Mouse (Mus musculus): ENCODE data around the gene Mroh3.

The Mroh3 gene

DNA sequence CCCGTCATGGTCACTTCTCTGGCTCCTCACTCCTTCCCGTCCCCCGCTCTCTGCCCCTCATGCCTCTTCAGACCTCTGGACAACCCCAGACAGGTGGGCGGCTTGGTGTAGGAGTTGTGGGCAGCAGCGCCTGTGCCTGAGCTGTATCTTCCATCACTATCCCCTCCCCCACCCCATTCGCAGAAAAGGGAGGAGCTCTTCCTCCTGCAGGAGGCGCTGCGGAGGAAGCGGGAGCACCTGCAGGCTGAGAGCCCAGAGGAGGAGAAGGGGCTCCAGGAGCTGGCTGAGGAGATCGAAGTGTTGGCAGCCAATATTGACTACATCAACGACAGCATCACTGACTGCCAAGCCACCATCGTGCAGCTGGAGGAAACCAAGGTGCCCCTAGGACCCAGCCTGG lies 52.8 kb downstream of the Mroh3 start:
- no peak for DNase-seq (ENCODE audit: low read depth in 1 of 2, low spot score in 2 of 2)

DNA sequence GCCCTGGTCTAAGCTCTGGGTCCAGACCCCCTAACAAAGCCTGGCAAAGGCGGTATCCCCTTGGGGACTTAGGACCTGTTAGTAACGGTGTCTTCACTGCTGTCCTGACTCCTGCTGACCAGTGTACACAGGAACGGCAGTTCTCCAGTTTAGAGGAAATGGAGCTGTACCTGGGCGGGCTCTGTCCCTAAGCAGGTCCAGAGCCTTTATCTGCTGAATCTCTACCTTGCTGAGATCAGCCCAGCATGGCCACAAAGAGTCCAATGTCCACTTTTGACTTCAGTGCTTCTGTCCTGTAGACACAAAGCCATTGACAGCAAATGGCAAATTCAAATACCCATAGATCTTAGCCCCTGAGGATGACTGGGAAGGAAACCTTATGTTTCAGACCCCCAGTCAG lies 55.7 kb downstream of the Mroh3 start:
- no peak for DNase-seq (ENCODE audit: low read depth in 1 of 2, low spot score in 2 of 2)

DNA sequence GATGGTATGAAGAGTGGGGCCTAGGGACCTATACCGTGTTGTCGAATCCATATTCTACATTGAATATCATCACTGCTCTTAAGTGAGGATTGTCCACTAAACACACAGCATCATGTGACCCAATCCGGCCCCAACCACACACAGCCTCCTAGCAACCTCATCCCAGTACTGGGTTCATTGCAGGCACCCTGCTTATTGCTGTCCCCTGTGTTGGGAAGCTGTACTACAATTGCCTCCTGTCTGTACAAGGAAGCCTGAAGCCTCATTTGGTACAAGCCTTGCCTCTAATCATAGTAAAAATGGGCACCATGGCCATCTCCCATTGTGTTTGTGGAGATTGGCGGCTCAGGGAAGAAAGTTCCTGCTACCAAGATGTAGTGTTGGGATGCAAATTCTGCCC lies 56.3 kb downstream of the Mroh3 start:
- no peak for DNase-seq (ENCODE audit: low read depth in 1 of 2, low spot score in 2 of 2)

DNA sequence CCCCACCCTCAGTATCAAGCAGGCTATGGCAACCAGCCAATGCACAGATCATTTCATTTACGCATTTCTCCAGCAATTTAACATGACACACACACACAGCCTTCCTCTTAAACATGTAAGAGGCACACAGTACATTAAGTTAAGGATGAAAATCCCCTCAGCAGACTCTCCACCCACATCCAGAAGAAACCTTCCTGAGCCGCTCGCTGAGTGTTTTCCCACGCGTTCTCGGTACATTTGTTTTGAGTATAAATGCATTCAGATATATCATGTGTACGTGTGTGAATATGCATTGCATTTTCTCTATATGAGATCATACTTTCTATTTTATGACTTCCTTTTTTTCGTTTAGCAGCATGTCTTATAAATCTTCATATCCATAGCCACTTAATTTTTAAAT lies 61.3 kb downstream of the Mroh3 start:
- DNase-seq (ENCODE audit: low read depth in 1 of 2, low spot score in 2 of 2), result no peak

DNA sequence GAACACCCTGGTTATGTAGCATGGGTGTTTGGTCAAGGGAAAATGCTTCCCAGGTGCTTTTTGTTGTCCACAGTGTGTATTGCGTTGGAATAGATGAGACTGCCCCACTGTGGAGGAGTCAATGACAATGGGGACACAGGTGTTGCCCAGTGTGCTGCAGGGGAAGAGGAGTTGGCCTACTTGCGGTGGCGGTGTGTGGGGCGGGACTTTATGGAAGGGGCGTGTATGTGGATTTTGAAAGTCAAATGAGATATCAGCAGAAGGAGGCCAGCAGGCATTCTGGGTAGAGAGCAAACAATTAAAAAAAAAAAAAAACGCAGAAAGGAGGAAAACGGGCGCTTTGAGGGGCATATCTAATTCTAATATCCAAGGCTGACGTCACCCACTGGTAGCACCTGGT lies 62.9 kb downstream of the Mroh3 start:
- DNase-seq (ENCODE audit: low read depth in 1 of 2, low spot score in 2 of 2), result no peak

DNA sequence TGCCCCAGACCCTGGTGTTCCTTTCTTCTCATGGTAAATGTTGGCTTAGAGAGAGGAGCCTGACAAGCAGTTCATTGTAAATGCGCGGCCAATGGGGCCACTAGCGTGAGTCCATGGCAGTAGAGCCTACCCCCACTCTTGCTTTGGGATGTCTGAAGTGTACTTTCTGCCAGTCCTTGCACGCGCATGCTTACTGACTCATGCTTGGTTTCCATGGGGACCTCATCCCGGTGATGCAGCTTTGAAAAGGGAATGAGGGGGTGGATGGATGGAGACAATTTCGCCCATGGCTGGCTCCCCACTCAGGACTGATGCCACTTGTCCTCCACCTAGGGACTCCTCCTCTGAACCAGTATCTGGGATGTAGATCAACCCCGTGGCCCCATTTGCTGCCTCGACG lies 69.1 kb downstream of the Mroh3 start:
- no peak for DNase-seq (ENCODE audit: low read depth in 1 of 2, low spot score in 2 of 2)

DNA sequence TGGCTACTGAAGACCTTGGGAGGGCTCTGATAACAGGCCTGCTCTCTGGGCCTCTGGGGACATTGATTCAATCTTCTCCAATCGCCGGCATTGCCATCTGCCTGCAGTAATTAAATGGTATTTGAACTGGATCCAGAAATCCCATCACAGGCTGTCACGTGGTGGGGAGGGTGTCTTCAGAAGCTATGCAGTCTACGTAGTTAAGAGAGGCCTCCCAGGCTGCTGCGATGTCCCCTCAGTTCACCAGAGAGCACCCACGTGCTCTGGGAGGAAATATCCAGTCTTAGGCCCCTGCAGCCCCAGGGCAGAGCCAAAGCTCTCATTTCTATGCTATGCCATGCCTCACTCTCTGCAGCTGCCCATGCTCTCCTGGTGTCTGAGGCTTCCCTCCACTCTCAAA lies 70.3 kb downstream of the Mroh3 start:
- DNase-seq (ENCODE audit: low read depth in 1 of 2, low spot score in 2 of 2), result no peak

DNA sequence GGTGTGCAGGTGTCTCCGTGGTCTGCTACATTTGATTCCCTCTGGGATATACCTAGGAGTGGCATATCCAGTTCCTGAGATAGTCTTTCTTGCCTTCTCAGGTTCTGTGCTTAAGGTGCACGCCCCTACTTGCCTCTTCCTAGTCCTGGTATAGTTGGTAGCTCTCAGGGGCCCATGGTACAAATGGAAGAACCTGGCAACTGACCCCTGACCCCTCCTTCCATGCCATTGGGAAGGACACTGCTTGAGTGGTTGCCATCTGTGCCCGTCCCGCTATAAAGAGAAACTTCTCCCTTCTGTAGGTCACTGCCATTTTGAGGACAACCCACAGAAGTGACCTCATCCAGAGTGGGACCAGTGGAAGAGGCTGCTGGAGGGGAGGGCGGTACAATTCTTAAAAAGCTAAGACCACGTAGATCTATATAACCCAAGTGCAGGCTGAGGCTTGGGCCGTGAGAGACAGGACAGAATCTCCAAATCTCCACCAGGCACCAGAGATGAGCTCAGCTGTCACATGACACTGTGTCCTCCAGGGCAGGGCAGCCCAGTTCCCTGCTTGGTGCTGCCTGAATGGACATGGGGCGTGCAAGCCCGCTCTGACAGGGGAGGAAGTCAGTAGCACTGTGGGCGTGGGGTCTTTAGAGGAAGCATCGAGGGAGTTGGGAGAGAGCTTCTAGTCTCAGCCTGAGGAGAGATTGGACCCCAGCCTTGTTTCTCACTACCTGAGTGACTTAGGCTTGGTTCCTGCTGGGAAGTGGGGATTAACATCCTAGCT lies 71.3 kb downstream of the Mroh3 start:
- peak; percentile 23 to 63 for DNase-seq (ENCODE audit: low read depth in 1 of 2, low spot score in 2 of 2)

DNA sequence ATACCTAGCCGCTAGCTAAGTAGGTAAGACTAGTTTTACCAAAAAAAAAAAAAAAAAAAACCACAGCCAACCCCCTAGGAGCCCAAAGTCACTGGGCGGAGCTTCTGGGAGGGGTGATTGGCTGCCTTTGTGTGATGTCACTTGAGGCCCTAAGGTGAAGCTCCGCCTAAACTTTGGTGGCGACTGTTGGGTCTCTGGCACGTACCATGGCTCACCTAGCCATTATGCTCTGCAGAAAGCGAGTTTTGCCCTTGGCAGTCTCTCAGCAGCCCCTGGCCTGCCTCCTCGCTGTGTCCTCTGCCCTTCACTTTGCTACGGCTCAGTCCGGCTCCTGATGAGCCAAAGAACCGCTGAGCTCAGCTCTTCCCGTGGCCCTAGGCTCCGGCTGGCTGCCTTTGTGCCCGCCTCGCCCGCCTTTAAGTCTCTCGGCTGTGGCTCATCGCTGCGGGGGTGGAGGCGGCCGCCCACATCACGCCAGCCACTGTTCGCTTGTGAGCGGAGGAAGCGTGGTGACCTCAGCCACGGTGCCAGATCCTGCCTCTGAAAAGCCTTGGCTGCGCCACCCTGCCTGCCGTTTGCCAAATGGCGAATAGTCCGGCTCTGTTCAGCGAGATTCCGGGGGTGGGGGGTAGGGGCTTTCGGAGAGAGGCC lies 72.5 kb downstream of the Mroh3 start:
- peak in 1 of 2 experiments; percentile 67 for DNase-seq (ENCODE audit: low read depth in 1 of 2, low spot score in 2 of 2)

DNA sequence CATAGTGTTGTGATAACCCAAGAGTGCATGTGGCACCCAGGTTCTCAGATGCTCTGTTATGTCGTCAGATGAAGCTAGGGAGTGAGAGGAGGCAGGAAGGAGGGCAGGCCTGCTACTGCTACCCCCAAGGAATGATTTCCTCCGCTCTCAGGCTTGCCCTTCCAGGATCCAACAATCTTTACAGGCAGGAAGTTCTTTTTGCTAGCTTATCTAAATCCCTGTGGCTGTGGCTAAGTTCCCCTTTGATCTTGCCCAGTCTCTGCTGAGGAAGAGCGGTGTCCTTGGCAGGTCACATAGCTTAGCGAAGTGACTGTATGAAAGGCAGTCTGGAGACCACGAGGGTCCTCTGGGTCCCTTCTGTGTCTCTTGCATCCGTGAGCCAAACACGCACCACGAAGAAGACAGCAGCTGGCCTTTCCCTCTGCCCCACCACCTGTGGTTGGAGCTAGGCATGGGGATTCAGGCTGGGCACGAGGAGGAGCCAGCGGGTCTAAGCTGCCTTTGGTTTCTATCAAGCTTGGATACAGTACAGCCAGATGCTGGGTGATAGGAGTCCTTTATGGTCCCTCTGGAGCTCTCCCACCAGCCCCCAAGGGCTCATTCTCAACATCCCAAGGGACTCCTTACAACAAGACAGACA lies 74.3 kb downstream of the Mroh3 start:
- no peak for DNase-seq (ENCODE audit: low read depth in 1 of 2, low spot score in 2 of 2)

DNA sequence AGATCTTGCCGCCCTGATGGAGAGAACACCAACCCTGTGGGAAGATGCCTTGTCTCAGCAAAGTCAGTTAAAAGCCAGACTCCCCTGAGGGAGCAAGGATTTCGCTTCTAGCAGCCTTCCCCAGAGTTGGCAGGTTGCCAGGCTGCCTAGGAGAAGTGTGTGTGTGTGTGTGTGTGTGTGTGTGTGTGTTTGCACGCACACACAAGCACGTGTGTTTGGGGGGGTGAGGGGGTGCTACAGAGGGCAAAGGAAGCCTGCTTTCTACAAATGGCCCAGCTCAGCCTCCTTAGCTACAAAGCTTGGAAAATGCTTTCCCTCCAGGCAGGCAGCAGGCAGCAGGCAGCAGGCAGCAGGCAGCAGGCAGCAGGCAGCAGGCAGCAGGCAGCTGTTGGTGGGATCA lies 75.1 kb downstream of the Mroh3 start:
- no peak for DNase-seq (ENCODE audit: low read depth in 1 of 2, low spot score in 2 of 2)

DNA sequence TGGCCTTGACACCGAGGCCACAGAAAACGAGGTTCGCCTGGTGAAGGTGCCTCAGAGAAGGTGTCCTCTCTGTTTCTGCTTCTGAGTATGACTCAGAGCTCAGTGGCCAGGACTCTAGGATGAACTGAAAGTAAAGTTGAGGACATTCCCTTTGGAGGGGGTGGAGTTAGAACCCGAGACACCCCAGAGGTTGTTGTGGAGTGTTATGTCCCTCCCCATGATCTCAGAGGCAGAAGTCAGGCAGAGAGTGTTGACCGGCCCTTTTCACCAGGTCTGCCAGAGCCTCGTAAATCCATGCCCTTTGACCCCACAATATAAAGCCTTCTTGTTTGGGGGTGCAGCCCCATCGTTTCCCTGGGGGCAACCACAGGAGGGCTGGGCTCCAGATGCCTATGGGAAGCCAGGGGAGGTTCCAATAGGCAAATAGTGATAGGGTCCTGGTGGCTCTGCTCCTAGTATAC lies 75.5 kb downstream of the Mroh3 start:
- no peak for DNase-seq (ENCODE audit: low read depth in 1 of 2, low spot score in 2 of 2)

DNA sequence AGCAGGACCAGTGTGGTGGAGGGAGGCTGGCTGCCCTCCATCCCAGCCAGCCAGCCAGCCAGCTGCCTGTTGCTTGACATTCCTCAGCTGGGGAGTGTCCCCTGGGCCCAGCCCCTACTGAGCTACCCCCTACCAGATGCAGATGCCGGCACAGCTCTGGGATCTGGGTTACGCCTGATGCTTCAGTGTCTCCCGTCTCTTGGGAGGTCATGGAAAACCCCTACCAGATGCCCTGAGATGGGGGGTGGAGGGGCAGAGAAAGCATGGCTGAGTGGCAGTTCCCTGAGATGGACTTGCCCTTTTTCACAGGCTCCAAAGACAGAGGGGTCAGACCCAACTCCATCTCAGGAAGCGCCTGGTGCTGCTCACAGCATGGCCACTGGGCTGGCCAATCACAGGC lies 76.1 kb downstream of the Mroh3 start:
- DNase-seq (ENCODE audit: low read depth in 1 of 2, low spot score in 2 of 2), result no peak

DNA sequence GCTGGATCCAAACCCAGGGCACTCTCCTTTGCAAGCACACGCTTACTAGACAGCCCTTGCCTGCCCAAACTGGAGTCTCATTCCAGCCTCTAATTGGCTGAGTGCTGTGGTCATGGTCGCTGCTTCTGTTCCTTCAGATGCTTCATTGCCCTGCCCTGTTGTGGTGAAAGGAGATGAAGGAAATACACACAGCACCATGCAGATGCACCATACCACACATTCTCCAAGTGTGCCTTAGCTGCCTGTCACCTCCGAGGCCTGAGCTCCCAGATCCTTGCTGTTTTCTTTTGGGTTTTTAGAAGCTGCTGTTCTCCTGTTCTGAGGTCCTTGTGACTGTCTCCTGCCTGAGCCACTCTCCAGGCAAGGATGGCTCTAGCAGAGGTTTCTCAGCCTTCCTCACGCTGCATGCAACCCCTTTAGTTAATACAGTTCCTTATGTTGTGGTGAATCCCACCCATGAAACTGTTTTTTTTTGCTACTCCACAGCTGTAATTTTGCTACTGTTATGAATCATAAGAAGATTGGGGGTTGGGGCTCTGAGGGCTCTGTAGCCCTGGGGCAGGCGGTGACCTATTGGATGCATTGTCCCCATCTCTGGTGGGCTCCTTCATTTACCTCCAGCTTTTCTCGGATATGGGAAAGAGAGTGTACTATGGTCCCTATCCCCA lies 76.7 kb downstream of the Mroh3 start:
- no peak for DNase-seq (ENCODE audit: low read depth in 1 of 2, low spot score in 2 of 2)

DNA sequence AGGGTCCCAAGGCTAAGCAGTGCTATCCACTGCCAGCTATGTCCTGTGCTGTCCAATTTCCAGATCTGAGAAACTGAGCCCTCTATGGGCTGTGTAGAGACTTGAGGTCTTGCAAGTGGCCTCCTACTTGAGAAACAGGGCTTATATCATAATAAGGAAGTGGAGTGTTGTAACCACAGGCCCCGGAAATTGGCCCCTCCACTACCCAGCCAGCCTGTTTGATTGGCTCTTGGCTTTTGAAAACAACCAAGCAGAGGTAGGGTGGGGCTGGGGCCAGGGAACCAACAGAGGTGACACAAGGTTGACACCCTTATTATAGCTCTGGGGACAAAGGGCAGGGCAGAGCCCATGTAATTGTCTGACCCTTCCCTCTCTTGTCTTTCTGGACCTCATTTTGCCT lies 77.6 kb downstream of the Mroh3 start:
- DNase-seq (ENCODE audit: low read depth in 1 of 2, low spot score in 2 of 2), result peak; percentile 74 to 76

DNA sequence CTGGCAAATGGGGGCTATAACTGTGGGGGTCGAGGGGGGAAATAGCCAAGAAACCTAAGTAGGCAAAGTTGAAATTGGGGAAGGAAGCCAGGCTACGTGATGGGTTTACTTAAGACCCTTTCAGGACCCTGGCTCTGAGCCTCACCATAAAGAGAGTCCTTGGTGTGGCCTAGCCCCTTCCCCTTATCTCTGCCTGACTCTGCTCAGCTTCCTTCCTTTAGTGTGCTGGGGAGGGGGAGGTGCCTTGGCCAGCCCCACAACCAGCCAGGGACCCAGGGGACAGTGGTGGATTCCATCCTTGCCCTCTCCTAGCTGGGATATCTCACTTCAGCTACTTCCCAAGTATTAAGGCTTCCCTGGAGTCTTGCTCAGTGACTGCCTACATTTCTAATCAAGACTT lies 78.1 kb downstream of the Mroh3 start:
- no peak for DNase-seq (ENCODE audit: low read depth in 1 of 2, low spot score in 2 of 2)

DNA sequence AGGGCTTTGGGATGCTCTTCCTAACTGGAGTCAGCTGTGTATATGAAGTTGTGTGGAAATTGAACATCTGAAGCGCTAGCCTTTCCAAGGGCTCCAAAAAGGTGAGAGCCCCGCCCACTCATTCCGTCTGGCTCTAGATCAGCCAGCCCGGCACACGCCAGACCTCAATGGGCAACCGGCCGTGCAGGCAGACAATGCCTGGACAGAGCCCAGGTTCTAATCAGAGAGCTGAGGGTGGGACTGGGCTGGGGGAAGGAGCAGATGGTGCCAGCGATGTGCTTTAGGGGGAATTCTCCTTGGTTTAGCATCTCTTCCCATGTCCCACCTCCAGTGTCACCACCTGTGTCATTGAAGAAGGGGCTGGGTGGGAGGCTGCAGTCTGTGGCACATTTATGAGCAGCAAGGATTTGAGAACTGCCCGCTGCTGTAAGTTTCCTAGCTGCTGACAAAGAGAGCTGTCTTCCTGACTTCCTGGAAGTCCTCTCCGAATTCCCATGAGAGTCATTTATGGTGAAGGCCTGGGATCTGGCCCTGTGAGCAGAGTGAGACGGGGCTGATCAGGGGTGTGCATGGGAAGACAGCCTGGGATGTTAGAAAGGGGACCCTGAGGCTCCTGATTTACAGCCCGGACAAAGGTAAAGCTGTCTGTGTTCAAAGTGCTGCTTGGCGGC lies 78.9 kb downstream of the Mroh3 start:
- no peak for DNase-seq (ENCODE audit: low read depth in 1 of 2, low spot score in 2 of 2)

DNA sequence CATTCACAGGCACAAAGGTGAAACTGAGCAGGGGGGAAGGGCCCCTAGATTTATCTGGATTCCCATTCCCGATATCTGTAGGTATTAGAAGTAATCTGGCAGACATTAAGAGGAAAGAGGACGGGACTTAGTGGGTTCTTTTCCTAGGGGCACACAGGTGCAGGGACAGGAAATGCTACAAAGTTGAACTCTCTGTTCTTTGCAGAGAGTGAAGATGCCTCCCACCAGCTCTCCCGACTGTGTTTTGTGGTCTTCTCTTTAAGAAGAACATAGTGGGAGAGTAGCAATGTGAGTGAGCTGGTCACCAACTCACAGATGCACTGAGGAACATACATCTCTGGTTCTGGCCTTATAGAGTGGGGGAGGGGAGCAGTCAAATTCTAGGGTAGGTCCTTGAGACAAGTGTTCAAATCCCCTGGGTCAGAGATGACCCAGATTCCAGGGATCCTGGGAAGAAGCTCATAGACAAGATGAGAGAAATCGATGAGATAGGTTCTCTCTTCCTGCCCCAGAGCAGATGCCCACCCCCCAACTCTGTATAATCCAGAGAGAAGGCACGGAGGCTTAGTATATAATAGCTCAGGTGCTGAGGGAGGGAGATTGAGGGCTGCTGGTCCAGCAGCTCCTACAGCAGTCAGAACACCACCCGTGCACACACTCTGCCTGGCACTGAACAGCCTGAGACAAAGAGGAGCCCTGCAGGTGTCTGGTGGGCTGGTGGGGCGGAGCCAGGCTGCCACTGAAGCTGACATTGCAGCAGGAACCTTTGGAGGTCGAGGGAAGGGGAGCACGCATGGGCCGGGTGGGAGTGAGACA lies 80.0 kb downstream of the Mroh3 start:
- no peak for DNase-seq (ENCODE audit: low read depth in 1 of 2, low spot score in 2 of 2)

Data from monocyte, adult 2 months (primary cell).